Mouse (Mus musculus): Measurements from ENCODE around the gene Mtf1. TPM values are rescaled to one million over a fixed set of nuclear protein-coding genes. Genes with fewer than 3 reads are reported as not detected.

Gene Mtf1
- total RNA-seq, 1 experiment, result 15.4 TPM

GRCm38 (mm10) chr4:124838035-124838700 is 36.3 kb downstream of the Mtf1 start:
- peaks cover 0 to 2% of the 10 kb centered on the region in 2 experiments; a peak in 1 of 4 replicates for H3K4me1 ChIP-seq (ENCODE audit: control insufficient read depth in 2 of 2, insufficient read depth in 2 of 2, low read length in 2 of 2, poor library complexity in 1 of 2)
- H3K27ac ChIP-seq (ENCODE audit: insufficient read depth, low read depth, low read length, poor library complexity, severe bottlenecking), result no peak overlapping the region
- no peak for DNase-seq (ENCODE audit: low read depth, low spot score)
- no peak overlapping the region for H3K4me3 ChIP-seq (ENCODE audit: insufficient read depth in 1 of 2, low read depth in 1 of 2, low read length in 2 of 2, poor library complexity in 1 of 2, severe bottlenecking in 1 of 2)
- H3K9me3 ChIP-seq (ENCODE audit: control insufficient read depth, insufficient read depth, low read depth, low read length), result no peaks in the 10 kb centered on the region
- peaks cover 19% of the 10 kb centered on the region for H3K36me3 ChIP-seq (ENCODE audit: control insufficient read depth, insufficient read depth, low read length, poor library complexity, severe bottlenecking)
- TF ChIP-seq ZNF384 (IDR thresholded peaks at IDR 0.05; ENCODE audit: low read depth, low read length) (no peak), HCFC1 (IDR thresholded peaks at IDR 0.05; ENCODE audit: borderline replicate concordance, insufficient read depth, low read length) (no peak), MAFK (IDR thresholded peaks at IDR 0.05; ENCODE audit: insufficient read depth, low read depth, low read length) (no peak)
- in situ Hi-C loops (cut with MboI; ENCODE audit: low sequenced_read_pairs in 2 of 2, unreplicated experiment in 2 of 2), result no loop called here
- no peak overlapping the region for H3K9ac ChIP-seq (ENCODE audit: insufficient read depth, low read depth, low read length, poor library complexity, severe bottlenecking)

- in situ Hi-C loops (cut with MboI; ENCODE audit: low sequenced_read_pairs in 2 of 2, unreplicated experiment in 2 of 2), result no loop called here
- no peaks in the 10 kb centered on the region for H3K9me3 ChIP-seq (ENCODE audit: control insufficient read depth, insufficient read depth, low read depth, low read length)
- no peak overlapping the region for H3K4me3 ChIP-seq (ENCODE audit: insufficient read depth in 1 of 2, low read depth in 1 of 2, low read length in 2 of 2, poor library complexity in 1 of 2, severe bottlenecking in 1 of 2)
- peaks cover 19% of the 10 kb centered on the region for H3K36me3 ChIP-seq (ENCODE audit: control insufficient read depth, insufficient read depth, low read length, poor library complexity, severe bottlenecking)
- TF ChIP-seq ZNF384 (IDR thresholded peaks at IDR 0.05; ENCODE audit: low read depth, low read length) (peak; percentile 70; the same call in 1 of the 2 replicates), ZC3H11A (IDR thresholded peaks at IDR 0.05; ENCODE audit: borderline replicate concordance, low read depth, low read length) (no peak)
- H3K4me1 ChIP-seq (ENCODE audit: control insufficient read depth in 2 of 2, insufficient read depth in 2 of 2, low read length in 2 of 2, poor library complexity in 1 of 2), result peaks cover 0 to 9% of the 10 kb centered on the region in 2 experiments; a peak in 1 of 4 replicates
- DNase-seq (ENCODE audit: low read depth, low spot score), result no peak
- H3K9ac ChIP-seq (ENCODE audit: insufficient read depth, low read depth, low read length, poor library complexity, severe bottlenecking), result no peak overlapping the region
- no peak overlapping the region for H3K27ac ChIP-seq (ENCODE audit: insufficient read depth, low read depth, low read length, poor library complexity, severe bottlenecking)
Observed at GRCm38 (mm10) chr4:124840998-124841397, 39.1 kb downstream of the Mtf1 start.

- DNase-seq (ENCODE audit: low read depth, low spot score), result peak; percentile 69
- Histone ChIP-seq H3K4me1 (ENCODE audit: control insufficient read depth in 2 of 2, insufficient read depth in 2 of 2, low read length in 2 of 2, poor library complexity in 1 of 2) (peaks cover 0 to 9% of the 10 kb centered on the region in 2 experiments; a peak in 1 of 4 replicates), H3K4me3 (ENCODE audit: insufficient read depth in 1 of 2, low read depth in 1 of 2, low read length in 2 of 2, poor library complexity in 1 of 2, severe bottlenecking in 1 of 2) (0 out of 4 replicates have a peak overlapping the region, but pooled peaks of 1 of the 2 experiments have one; percentile 7), H3K9me3 (ENCODE audit: control insufficient read depth, insufficient read depth, low read depth, low read length) (no peaks in the 10 kb centered on the region), H3K27ac (ENCODE audit: insufficient read depth, low read depth, low read length, poor library complexity, severe bottlenecking) (no peak overlapping the region), H3K9ac (ENCODE audit: insufficient read depth, low read depth, low read length, poor library complexity, severe bottlenecking) (no peak overlapping the region; the same call in 1 of the 2 replicates), H3K36me3 (ENCODE audit: control insufficient read depth, insufficient read depth, low read length, poor library complexity, severe bottlenecking) (peaks cover 14% of the 10 kb centered on the region; the same call in 1 of the 2 replicates)
- TF ChIP-seq ZC3H11A (IDR thresholded peaks at IDR 0.05; ENCODE audit: borderline replicate concordance, low read depth, low read length), result no peak
- TF ChIP-seq CHD2 (IDR thresholded peaks at IDR 0.05; ENCODE audit: low read depth, low read length), result no peak
- TF ChIP-seq HCFC1 (IDR thresholded peaks at IDR 0.05; ENCODE audit: borderline replicate concordance, insufficient read depth, low read length), result no peak
- TF ChIP-seq ZNF384 (IDR thresholded peaks at IDR 0.05; ENCODE audit: low read depth, low read length), result no peak
- TF ChIP-seq MAFK (IDR thresholded peaks at IDR 0.05; ENCODE audit: insufficient read depth, low read depth, low read length), result no peak
- in situ Hi-C loops (cut with MboI; ENCODE audit: low sequenced_read_pairs in 2 of 2, unreplicated experiment in 2 of 2), result no loop called here
Observed at GRCm38 (mm10) chr4:124843493-124843892, 41.6 kb downstream of the Mtf1 start.

- Histone ChIP-seq H3K4me1 (ENCODE audit: control insufficient read depth in 2 of 2, insufficient read depth in 2 of 2, low read length in 2 of 2, poor library complexity in 1 of 2) (peaks cover under 1 to 18% of the 10 kb centered on the region in 2 experiments; a peak in 2 of 4 replicates), H3K4me3 (ENCODE audit: insufficient read depth in 1 of 2, low read depth in 1 of 2, low read length in 2 of 2, poor library complexity in 1 of 2, severe bottlenecking in 1 of 2) (no peak overlapping the region), H3K9me3 (ENCODE audit: control insufficient read depth, insufficient read depth, low read depth, low read length) (no peaks in the 10 kb centered on the region), H3K36me3 (ENCODE audit: control insufficient read depth, insufficient read depth, low read length, poor library complexity, severe bottlenecking) (peaks cover 5% of the 10 kb centered on the region; the same call in 1 of the 2 replicates), H3K9ac (ENCODE audit: insufficient read depth, low read depth, low read length, poor library complexity, severe bottlenecking) (no peak overlapping the region), H3K27ac (ENCODE audit: insufficient read depth, low read depth, low read length, poor library complexity, severe bottlenecking) (no peak overlapping the region)
- peak; percentile 77 for DNase-seq (ENCODE audit: low read depth, low spot score)
- in situ Hi-C loops (cut with MboI; ENCODE audit: low sequenced_read_pairs in 2 of 2, unreplicated experiment in 2 of 2), result no loop called here
- 0 out of 2 replicates have a peak, but pooled peaks have one; percentile 55 for TF ChIP-seq ZC3H11A (IDR thresholded peaks at IDR 0.05; ENCODE audit: borderline replicate concordance, low read depth, low read length)
- no peak for TF ChIP-seq HCFC1 (IDR thresholded peaks at IDR 0.05; ENCODE audit: borderline replicate concordance, insufficient read depth, low read length)
Observed at GRCm38 (mm10) chr4:124847573-124847972, 45.7 kb downstream of the Mtf1 start.

All from ES-E14 (cell line).